Mouse (Mus musculus): ENCODE data around the gene Tra2a.

- TF ChIP-seq CTCF (IDR thresholded peaks at IDR 0.05; ENCODE audit: extremely low read depth, insufficient read length, insufficient replicate concordance, low read depth, low read length) (no peak), POLR2A (IDR thresholded peaks at IDR 0.05; ENCODE audit: low read depth, low read length) (no peak)
Observed at GRCm38 (mm10) chr6:49212931-49213580, 50.8 kb downstream of the Tra2a start.
